Mouse (Mus musculus): ENCODE data around the gene Olfr152. TPM values are rescaled to one million over a fixed set of nuclear protein-coding genes. Genes with fewer than 3 reads are reported as not detected.
A peak's percentile ranks its signal among the peaks of the same experiment; 100 is the strongest.

Olfr152 gene
- total RNA-seq (2021): not detected
- long read RNA-seq: 0 reads

DNA sequence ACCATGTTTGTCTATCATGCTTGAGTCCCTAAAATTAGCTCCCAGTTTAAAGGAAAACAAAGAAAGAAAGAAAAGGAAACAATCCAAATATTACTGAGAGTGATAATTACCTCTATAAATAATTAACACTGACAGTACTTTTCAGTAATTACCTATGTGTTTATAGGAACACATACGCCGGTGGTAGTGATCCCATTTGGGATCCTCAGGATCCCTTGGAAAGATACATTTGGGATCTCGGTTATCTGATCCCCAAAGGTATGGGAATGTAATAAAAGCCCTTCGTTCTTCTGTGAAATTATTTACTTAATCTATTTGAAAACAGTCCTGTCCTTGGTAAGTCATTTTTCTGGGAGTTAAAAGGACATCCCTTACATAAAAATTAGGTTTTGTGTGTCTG, at the start of gene Olfr152:
Gene Olfr152, plus strand, starts transcription at position 301 of the 400 bp plus-strand sequence.
- DNase-seq (ENCODE audit: low spot score in 2 of 2): no peak

DNA sequence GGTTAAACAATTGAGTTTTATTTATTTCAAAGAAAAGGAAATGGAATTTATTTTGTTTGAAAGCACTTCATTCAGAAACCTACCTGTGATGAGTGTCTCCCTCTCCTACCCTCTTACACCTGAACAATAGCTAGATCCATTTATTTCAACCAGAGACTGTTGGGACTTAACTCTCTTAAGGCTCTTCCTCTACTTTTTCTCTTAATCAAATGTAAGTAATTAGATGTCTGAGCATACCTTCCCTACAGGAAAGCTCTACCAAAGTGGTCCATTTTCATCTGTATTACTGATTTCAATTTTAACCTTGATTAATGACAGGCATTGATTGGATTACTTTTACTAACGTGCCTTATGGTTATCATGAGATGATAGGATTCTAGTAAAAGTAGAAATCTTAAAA, 39.4 kb upstream of the Olfr152 start, which contains the start of gene Olfr1138:
Gene Olfr1138, minus strand, starts transcription at position 101 of the 400 bp plus-strand sequence.
- no peak for DNase-seq (ENCODE audit: low spot score in 2 of 2)

DNA sequence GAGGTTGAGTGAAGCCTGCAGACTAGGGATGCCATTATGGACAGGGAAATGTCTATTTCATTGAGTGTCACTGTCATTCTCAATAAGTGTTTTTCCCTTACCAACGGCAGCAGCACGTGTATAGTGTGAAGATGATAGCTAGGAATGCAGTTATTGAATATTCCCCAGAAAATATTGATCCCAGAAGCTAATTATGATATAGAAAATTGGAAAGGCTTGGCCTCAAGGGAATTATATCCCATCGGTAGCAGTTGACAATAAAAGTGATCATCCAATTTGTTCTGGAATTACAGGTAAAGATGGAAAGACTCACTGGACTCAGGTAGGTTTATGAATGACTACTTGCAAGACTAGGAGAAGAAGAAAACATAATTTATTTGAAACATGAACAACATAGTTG, 35.8 kb upstream of the Olfr152 start, which contains the start of gene Olfr1140:
Gene Olfr1140, plus strand, starts transcription at position 301 of the 400 bp plus-strand sequence.
- DNase-seq (ENCODE audit: low spot score in 2 of 2): no peak

DNA sequence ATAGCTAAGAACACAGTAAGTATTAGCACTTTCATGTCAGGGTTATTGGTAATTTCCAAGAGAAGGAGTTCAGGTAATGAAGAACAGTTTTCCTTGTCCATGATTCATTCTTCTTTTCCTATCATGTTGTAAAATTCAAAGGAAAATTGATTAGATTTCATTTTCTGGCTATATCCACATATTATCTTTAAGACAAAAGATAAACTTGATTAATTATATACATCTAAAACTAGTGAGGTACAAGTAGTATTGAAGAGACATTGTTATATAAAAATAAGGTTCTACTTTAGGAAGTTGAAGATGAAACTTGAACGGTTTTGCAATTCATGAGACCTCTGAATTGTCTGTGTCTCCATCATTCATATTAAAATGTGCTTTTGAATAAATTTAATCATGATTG, 25.4 kb upstream of the Olfr152 start, which contains the start of gene Olfr1141:
Gene Olfr1141, minus strand, starts transcription at position 101 of the 400 bp plus-strand sequence.
- no peak for DNase-seq (ENCODE audit: low spot score in 2 of 2)

DNA sequence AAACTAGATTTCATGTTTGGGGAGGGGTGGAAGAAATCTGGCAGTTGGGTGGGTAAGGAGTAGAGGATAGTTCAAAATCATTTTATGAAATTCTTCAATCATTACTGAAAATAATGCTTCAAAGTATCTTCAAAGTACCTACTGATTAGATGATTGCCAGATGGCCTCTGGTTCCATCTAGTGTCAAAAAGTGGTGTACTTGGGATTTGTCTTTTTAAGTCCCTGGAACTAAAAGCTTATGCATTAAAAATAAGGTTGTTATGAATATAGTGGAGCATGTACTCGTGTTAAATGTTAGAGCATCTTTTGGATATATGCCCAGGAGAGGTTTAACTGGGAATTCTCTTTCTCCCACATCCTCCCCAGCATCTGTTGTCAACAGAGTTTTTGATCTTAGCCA, 3.1 kb upstream of the Olfr152 start:
- DNase-seq (ENCODE audit: low spot score in 2 of 2): peak in 1 of 2 experiments; percentile 9

DNA sequence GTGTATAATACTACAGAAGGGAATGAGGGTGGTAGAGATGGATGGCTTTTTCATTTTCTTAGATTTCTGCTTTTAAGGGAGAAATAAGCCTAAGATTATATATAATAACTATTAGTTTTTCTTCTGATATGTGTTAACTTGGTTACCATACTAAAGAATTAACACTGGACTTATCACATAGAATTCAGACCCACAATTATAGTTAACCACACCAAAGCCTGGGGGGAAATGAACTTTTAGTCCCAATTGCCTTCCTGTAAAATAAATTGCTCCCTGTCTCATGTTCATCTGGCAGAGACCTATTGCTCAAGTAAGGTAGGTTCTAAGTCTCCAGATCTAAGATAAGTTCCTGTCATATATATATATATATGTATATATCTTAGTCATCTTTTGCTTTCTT, 21.0 kb downstream of the Olfr152 start, which contains the start of gene Olfr1143:
Gene Olfr1143, plus strand, starts transcription at position 301 of the 400 bp plus-strand sequence.
- no peak for DNase-seq (ENCODE audit: low spot score in 2 of 2)

DNA sequence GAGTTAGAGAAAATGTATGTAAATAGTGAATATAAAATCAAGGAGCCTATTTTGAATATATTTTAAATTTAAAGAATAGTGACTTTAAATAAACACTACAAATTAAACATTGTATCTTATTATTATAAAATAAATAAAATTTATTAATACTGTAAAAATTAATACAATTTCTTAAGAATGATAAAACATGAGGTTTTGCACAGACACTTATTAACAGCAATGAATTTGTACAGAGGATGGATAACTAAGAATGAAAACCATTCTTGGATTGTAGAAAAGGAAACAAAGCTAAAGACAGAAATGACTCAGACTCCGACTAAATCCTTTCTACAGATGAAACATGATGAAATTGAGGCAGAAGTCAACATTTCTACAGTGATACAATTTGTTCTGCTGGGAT, 30.2 kb downstream of the Olfr152 start, which contains the start of gene Olfr1145:
Gene Olfr1145, plus strand, starts transcription at position 301 of the 400 bp plus-strand sequence.
- no peak for DNase-seq (ENCODE audit: low spot score in 2 of 2)

DNA sequence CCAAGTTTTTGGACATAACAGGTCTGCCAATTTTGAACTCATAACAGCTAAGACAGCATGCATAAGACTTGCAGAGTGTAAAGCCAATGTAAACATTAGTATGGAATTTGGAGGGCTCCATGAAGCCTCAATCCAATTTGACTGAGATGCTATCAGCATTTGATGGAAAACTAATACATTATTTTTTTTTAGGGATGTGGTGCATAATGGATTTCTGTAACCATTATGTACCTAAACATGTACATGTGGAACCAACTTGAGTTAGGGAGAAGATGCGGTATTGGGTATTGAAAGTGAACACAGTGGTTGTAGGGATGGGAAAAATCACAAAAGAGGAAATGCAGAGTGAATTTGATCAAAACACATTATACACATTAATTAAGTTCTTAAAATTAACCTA, 51.0 kb downstream of the Olfr152 start, which contains the start of gene Olfr1148:
Gene Olfr1148, plus strand, starts transcription at position 301 of the 400 bp plus-strand sequence.
- DNase-seq (ENCODE audit: low spot score in 2 of 2): no peak

Other genes starting within 250 kb of the Olfr152 start
- gene Olfr153, start 247.7 kb upstream of the Olfr152 start, total RNA-seq (2021): not detected
- gene Olfr1128, start 233.9 kb upstream of the Olfr152 start, total RNA-seq (2021): not detected
- not detected for gene Olfr1129, start 205.6 kb upstream of the Olfr152 start, total RNA-seq (2021)
- not detected for gene Olfr1130, start 173.3 kb upstream of the Olfr152 start, total RNA-seq (2021)
- not detected for gene Olfr1131, start 152.4 kb upstream of the Olfr152 start, total RNA-seq (2021)
- gene Olfr1132, start 141.9 kb upstream of the Olfr152 start, total RNA-seq (2021): not detected
- not detected for gene Olfr1133, start 132.1 kb upstream of the Olfr152 start, total RNA-seq (2021)
- not detected for gene Olfr1134, start 121.0 kb upstream of the Olfr152 start, total RNA-seq (2021)
- gene Olfr1135, start 105.8 kb upstream of the Olfr152 start, total RNA-seq (2021): not detected
- gene Olfr1136, start 85.5 kb upstream of the Olfr152 start, total RNA-seq (2021): not detected
- not detected for gene Olfr1137, start 66.3 kb upstream of the Olfr152 start, total RNA-seq (2021)
- not detected for gene Olfr1138, start 39.5 kb upstream of the Olfr152 start, total RNA-seq (2021)
- gene Olfr1140, start 35.7 kb upstream of the Olfr152 start, total RNA-seq (2021): not detected
- gene Olfr1141, start 25.5 kb upstream of the Olfr152 start, total RNA-seq (2021): not detected
- not detected for gene Olfr1143, start 21.1 kb downstream of the Olfr152 start, total RNA-seq (2021)
- gene Olfr1145, start 30.3 kb downstream of the Olfr152 start, total RNA-seq (2021): not detected
- not detected for gene Olfr1148, start 51.0 kb downstream of the Olfr152 start, total RNA-seq (2021)
- gene Olfr1150-ps1, start 64.5 kb downstream of the Olfr152 start, total RNA-seq (2021): not detected
- gene Olfr1151, start 76.4 kb downstream of the Olfr152 start, total RNA-seq (2021): not detected
- not detected for gene Olfr1152, start 87.0 kb downstream of the Olfr152 start, total RNA-seq (2021)
- not detected for gene Olfr1153, start 115.5 kb downstream of the Olfr152 start, total RNA-seq (2021)
- gene Olfr1154, start 125.7 kb downstream of the Olfr152 start, total RNA-seq (2021): not detected
- gene Olfr1155, start 165.7 kb downstream of the Olfr152 start, total RNA-seq (2021): not detected
- under 1 TPM in 1 of 2 experiments, not detected in 1; 0.10 TPM for gene Olfr1156, start 173.6 kb downstream of the Olfr152 start, total RNA-seq (2021)
- gene Olfr1157, start 188.8 kb downstream of the Olfr152 start, total RNA-seq (2021): not detected
- gene Olfr74, start 195.2 kb downstream of the Olfr152 start, total RNA-seq (2021): not detected
- not detected for gene Olfr1158, start 210.6 kb downstream of the Olfr152 start, total RNA-seq (2021)
- gene Olfr1160, start 228.8 kb downstream of the Olfr152 start, total RNA-seq (2021): not detected
- not detected for gene Olfr1161, start 243.3 kb downstream of the Olfr152 start, total RNA-seq (2021)

Data from layer of hippocampus, adult 18-20 months (tissue).